Mouse (Mus musculus) cerebellum, adult 18-20 months (tissue): ENCODE measurements around the gene Olfr143.

Experiments used
- DNase-seq, 2 experiments: peaks; one replicate each; pipeline ENCODE4 v3.0.0; 2021

The Olfr143 gene

GRCm38 (mm10) chr9:38252474-38252873 lies at the start of gene Olfr143:
Gene Olfr143, plus strand, starts transcription at chr9:38252774.
- no peak for DNase-seq

- no peak for DNase-seq
Measured at GRCm38 (mm10) chr9:38208065-38208464, 44.5 kb upstream of the Olfr143 start, which contains the start of gene Olfr893. Gene Olfr893, plus strand, starts transcription at chr9:38208365.

- no peak for DNase-seq
Measured at GRCm38 (mm10) chr9:38217755-38218154, 34.8 kb upstream of the Olfr143 start, which contains the start of gene Olfr894. Gene Olfr894, plus strand, starts transcription at chr9:38218055.

GRCm38 (mm10) chr9:38267551-38267950 lies 15.0 kb downstream of the Olfr143 start, which contains the start of gene Olfr895:
Gene Olfr895, plus strand, starts transcription at chr9:38267851.
- DNase-seq = no peak

GRCm38 (mm10) chr9:38290807-38291206 lies 38.2 kb downstream of the Olfr143 start, which contains the start of gene Olfr896-ps1:
Gene Olfr896-ps1, plus strand, starts transcription at chr9:38291107.
- DNase-seq = no peak
